Mouse (Mus musculus) hindbrain, embryonic 16.5 days (tissue): Measurements from ENCODE around the gene Crybg2. TPM values are rescaled to one million over a fixed set of nuclear protein-coding genes. Genes with fewer than 3 reads are reported as not detected.
A peak's percentile ranks its signal among the peaks of the same experiment; 100 is the strongest.

ENCODE experiments used
- ATAC-seq: fragments of 200-750 bp; cut with Nextera tagmentation; 2 replicates; pipeline ENCODE4 v1.8.0; 2017; ENCODE audit warnings: moderate TSS enrichment, moderate library complexity
- H3K27ac ChIP-seq: fragments of 300-500 bp; sonication (generic); 2 replicates; pipeline ENCODE4 v1.5.1; 2014; ENCODE audit warnings: low read depth, mild to moderate bottlenecking, control low read depth, low read length, moderate library complexity
- H3K27me3 ChIP-seq: fragments of 300-500 bp; sonication (generic); replicated peaks from 2 replicates; pipeline ENCODE4 v1.6.1; 2014; ENCODE audit warnings: low read length; ENCODE audit not compliant: control insufficient read depth, insufficient read depth
- H3K36me3 ChIP-seq: fragments of 300-500 bp; sonication (generic); 2 replicates; pipeline ENCODE4 v1.6.1; 2014; ENCODE audit warnings: mild to moderate bottlenecking, low read length, moderate library complexity, mixed read lengths; ENCODE audit not compliant: control insufficient read depth, insufficient read depth
- H3K4me1 ChIP-seq: fragments of 300-500 bp; sonication (generic); 2 replicates; pipeline ENCODE4 v1.6.1; 2014; ENCODE audit warnings: low read depth, low read length; ENCODE audit not compliant: control insufficient read depth, insufficient read depth
- H3K4me2 ChIP-seq: fragments of 300-500 bp; sonication (generic); 2 replicates; pipeline ENCODE4 v1.6.1; 2014; ENCODE audit warnings: mild to moderate bottlenecking, low read length, control low read depth, moderate library complexity
- H3K4me3 ChIP-seq: fragments of 300-500 bp; sonication (generic); 2 replicates; pipeline ENCODE4 v1.5.1; 2014; ENCODE audit warnings: mild to moderate bottlenecking, low read length, control low read depth, moderate library complexity
- H3K9ac ChIP-seq: fragments of 300-500 bp; sonication (generic); 2 replicates; pipeline ENCODE4 v1.6.1; 2014; ENCODE audit warnings: low read depth, mild to moderate bottlenecking, control low read depth, low read length, moderate library complexity
- H3K9me3 ChIP-seq: fragments of 300-500 bp; sonication (generic); 2 replicates; pipeline ENCODE4 v1.6.1; 2014; ENCODE audit warnings: mild to moderate bottlenecking, low read length, moderate library complexity; ENCODE audit not compliant: control insufficient read depth
- WGBS: fragments of 180-500 bp; shearing (Covaris S2); extraction: QIAGEN DNeasy Blood & Tissue Kit; methylation state at CpG from one replicate; pipeline ENCODE4 v1.1.7; 2014; 5-methylcytosine and 5-hydroxymethylcytosine counted together
- polyA plus RNA-seq: library from polyadenylated mRNA; unstranded; fragments of >200 nt; fragmentation: Nextera tagmentation; extraction: Ambion mirVana; gene quantifications from 2 replicates; pipeline ENCODE4 v1.2.1, GENCODE M21; 2015

The Crybg2 gene
- polyA plus RNA-seq, 1 experiment from 2014 or later, result 5.3 TPM

- H3K36me3 ChIP-seq, result no peaks in the 10 kb centered on the region
- H3K4me3 ChIP-seq, result no peak overlapping the region
- H3K9ac ChIP-seq, result no peak overlapping the region
- peaks cover 4% of the 10 kb centered on the region for H3K4me1 ChIP-seq
- no peak for ATAC-seq
- WGBS, result 23% methylated on average over 8 of the region's 8 CpGs
- no peak overlapping the region for H3K4me2 ChIP-seq
- no peak overlapping the region for H3K27ac ChIP-seq
- H3K27me3 ChIP-seq, result no peaks in the 10 kb centered on the region
- H3K9me3 ChIP-seq, result no peaks in the 10 kb centered on the region
Measured at GRCm38 (mm10) chr4:134052560-134052959, 8.1 kb upstream of the Crybg2 start.

DNA sequence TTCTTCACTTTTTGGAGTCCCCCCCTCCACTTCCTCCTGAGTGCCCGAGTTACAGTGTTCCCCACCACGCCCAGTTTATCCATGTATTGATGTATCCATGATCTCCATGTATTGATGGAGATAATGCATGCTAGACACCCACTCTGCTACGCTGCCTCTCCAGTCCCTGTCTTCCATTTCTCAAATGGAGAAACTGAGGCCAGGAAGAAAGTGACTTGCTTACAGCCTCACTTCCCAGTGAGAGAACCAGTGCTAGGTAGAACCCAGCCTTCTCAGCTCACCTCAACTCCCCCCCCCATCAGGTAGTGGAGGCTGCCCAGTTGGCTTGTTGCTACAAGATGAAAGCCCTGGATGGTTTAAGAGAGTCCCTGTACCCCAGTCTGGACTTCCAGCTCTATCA, 7.1 kb upstream of the Crybg2 start, which contains the start of gene Zfp683:
Gene Zfp683 (plus strand): TSS at position 301 of the 400 bp plus-strand sequence.
- no peaks in the 10 kb centered on the region for H3K9me3 ChIP-seq
- no peak within 1 kb of the TSS; the same call in 1 of the 2 replicates for H3K9ac ChIP-seq
- ATAC-seq, result no peak
- H3K4me3 ChIP-seq, result no peak within 1 kb of the TSS
- no peak within 1 kb of the TSS for H3K27ac ChIP-seq
- H3K4me1 ChIP-seq, result peaks cover 4% of the 10 kb centered on the region
- no peak within 1 kb of the TSS for H3K4me2 ChIP-seq
- 95% methylated on average over 3 of the region's 3 CpGs for WGBS
- H3K36me3 ChIP-seq, result no peaks in the 10 kb centered on the region
- H3K27me3 ChIP-seq, result no peaks in the 10 kb centered on the region

GRCm38 (mm10) chr4:134058166-134058715, 2.4 kb upstream of the Crybg2 start:
- 31% methylated on average over 14 of the region's 14 CpGs for WGBS

GRCm38 (mm10) chr4:134058908-134059307, 1.7 kb upstream of the Crybg2 start:
- no peak for ATAC-seq
- H3K4me1 ChIP-seq, result no peaks in the 10 kb centered on the region
- H3K4me3 ChIP-seq, result no peak overlapping the region
- no peaks in the 10 kb centered on the region for H3K9me3 ChIP-seq
- WGBS, result 84% methylated on average over 6 of the region's 6 CpGs
- H3K27ac ChIP-seq, result no peak overlapping the region
- no peak overlapping the region; the same call in 1 of the 2 replicates for H3K4me2 ChIP-seq
- no peaks in the 10 kb centered on the region for H3K36me3 ChIP-seq
- no peaks in the 10 kb centered on the region; the same call in none of the 2 replicates for H3K27me3 ChIP-seq
- H3K9ac ChIP-seq, result no peak overlapping the region

More at GRCm38 (mm10) chr4:134058166-134058715, 2.4 kb upstream of the Crybg2 start:
- no peaks in the 10 kb centered on the region; the same call in none of the 2 replicates for H3K27me3 ChIP-seq
- H3K4me2 ChIP-seq, result peak overlapping the region; percentile 15; the same call in 1 of the 2 replicates
- no peaks in the 10 kb centered on the region for H3K4me1 ChIP-seq
- H3K36me3 ChIP-seq, result no peaks in the 10 kb centered on the region
- no peaks in the 10 kb centered on the region for H3K9me3 ChIP-seq
- no peak for ATAC-seq
- H3K27ac ChIP-seq, result no peak overlapping the region
- H3K9ac ChIP-seq, result no peak overlapping the region
- no peak overlapping the region for H3K4me3 ChIP-seq

GRCm38 (mm10) chr4:134061166-134061830, 683 bp downstream of the Crybg2 start:
- WGBS, result 64% methylated on average over 18 of the region's 18 CpGs
- Histone ChIP-seq H3K27me3 (peaks cover 8% of the 10 kb centered on the region), H3K27ac (no peak overlapping the region), H3K4me2 (no peak overlapping the region), H3K4me1 (no peaks in the 10 kb centered on the region), H3K9me3 (no peaks in the 10 kb centered on the region), H3K36me3 (no peaks in the 10 kb centered on the region), H3K4me3 (no peak overlapping the region), H3K9ac (no peak overlapping the region)
- no peak for ATAC-seq

GRCm38 (mm10) chr4:134061944-134062446, 1.4 kb downstream of the Crybg2 start:
- no peak for ATAC-seq
- WGBS, result 54% methylated on average over 8 of the region's 8 CpGs
- H3K4me1 ChIP-seq, result no peaks in the 10 kb centered on the region
- no peak overlapping the region for H3K4me2 ChIP-seq
- H3K9ac ChIP-seq, result no peak overlapping the region
- no peaks in the 10 kb centered on the region for H3K36me3 ChIP-seq
- H3K9me3 ChIP-seq, result no peaks in the 10 kb centered on the region
- H3K27me3 ChIP-seq, result peaks cover 8% of the 10 kb centered on the region
- H3K27ac ChIP-seq, result no peak overlapping the region
- H3K4me3 ChIP-seq, result no peak overlapping the region

DNA sequence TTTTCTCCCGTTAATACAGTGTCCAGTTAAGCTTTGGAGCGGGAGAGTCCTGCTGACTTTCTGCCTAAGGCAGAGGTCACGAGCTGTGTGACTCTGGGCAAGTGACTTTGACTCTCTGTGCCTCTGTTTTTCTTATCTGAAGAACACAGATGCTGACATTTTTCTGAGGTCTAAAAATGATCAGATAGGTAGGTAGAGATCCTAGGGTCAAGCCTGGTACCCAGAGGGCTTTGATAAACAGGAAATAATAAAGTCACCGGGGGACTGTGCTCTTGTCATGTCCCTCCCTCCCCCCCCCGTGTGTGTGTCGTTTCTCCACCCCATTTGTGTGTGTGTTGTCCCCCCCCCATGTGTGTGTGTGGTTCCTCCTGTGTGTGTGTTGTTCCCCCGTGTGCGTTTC, 1.9 kb downstream of the Crybg2 start:
- WGBS, result 77% methylated on average over 8 of the region's 8 CpGs
- no peak overlapping the region for H3K4me2 ChIP-seq
- H3K4me1 ChIP-seq, result no peaks in the 10 kb centered on the region
- H3K4me3 ChIP-seq, result no peak overlapping the region
- H3K9me3 ChIP-seq, result no peaks in the 10 kb centered on the region
- no peaks in the 10 kb centered on the region for H3K36me3 ChIP-seq
- H3K27me3 ChIP-seq, result peaks cover 8% of the 10 kb centered on the region
- ATAC-seq, result no peak
- no peak overlapping the region for H3K9ac ChIP-seq
- no peak overlapping the region for H3K27ac ChIP-seq

DNA sequence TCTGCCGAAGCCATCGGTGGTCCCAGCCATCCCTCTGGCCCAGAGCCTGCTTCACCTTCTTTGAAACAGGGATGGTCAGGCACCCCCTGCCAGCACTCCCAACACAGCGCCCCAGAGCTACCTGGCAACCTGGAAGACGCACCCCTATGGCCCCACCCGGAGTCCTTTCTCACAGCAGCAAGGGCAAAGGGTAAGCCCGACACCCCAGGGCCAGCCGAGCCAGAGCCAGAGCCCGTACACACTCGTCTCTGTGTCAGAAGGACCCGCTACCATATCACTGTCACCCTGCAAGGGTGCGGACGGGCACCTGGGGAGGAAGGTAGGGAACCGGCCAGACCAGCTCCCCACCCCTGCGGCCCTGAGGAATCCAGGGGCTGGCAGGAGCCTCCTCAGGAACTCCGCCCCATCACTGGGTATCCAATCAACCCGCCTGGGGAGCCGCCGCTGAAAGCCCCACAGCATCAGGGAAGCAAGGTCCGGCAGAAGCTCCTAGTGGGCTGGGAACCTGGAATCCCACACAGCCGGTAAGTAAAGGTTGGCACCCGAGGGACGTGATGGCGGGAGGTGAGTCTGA, 4.9 kb downstream of the Crybg2 start:
- ATAC-seq, result no peak
- Histone ChIP-seq H3K9me3 (no peaks in the 10 kb centered on the region), H3K4me1 (no peaks in the 10 kb centered on the region), H3K9ac (no peak overlapping the region; the same call in 1 of the 2 replicates), H3K27me3 (peaks cover 8% of the 10 kb centered on the region), H3K27ac (no peak overlapping the region), H3K4me2 (no peak overlapping the region), H3K36me3 (no peaks in the 10 kb centered on the region), H3K4me3 (no peak overlapping the region)
- 27% methylated on average over 23 of the region's 23 CpGs for WGBS

DNA sequence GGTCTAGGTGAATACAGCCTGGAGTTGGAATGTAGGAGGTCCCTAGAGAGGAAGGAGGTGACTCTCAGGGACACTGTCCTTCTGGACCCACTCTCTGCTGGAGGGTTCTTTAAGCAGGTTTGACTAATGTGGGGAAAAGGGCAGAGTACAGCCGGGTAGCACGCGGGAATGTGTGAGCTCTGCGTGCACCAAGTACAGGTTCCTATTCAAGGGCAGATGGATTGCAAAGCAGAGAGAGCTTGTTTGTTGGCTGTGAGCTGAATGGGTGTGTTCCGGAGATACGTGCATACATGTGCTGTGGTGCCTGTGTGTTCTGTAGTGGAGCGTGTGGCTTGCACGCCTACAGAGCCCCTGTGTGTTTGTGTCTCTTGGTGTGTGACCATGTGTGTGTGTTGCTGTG, 6.8 kb downstream of the Crybg2 start:
- 93% methylated on average over 8 of the region's 8 CpGs for WGBS

More for the DNA sequence above, 6.8 kb downstream of the Crybg2 start:
- no peaks in the 10 kb centered on the region for H3K4me1 ChIP-seq
- H3K27me3 ChIP-seq, result peaks cover 8% of the 10 kb centered on the region
- no peak overlapping the region for H3K4me3 ChIP-seq
- H3K36me3 ChIP-seq, result no peaks in the 10 kb centered on the region
- H3K4me2 ChIP-seq, result no peak overlapping the region
- H3K27ac ChIP-seq, result no peak overlapping the region
- H3K9me3 ChIP-seq, result no peaks in the 10 kb centered on the region
- ATAC-seq, result no peak
- H3K9ac ChIP-seq, result no peak overlapping the region
